In genomic region chr14:76702709-76703372, GRCm38 (mm10) we compare ENCODE assay signal across 14 mouse cellular contexts.
DNase-seq lines count a peak whose midpoint lies in the region; ATAC-seq and TF ChIP-seq lines count a peak whose summit lies in the region.
"Had no signal": no experiment of that assay in that cellular context is flagged by ENCODE, and none has a peak within 500 bp of the region (broad histone marks: within the 10 kb centered on the region; RNA-seq: fewer than 3 reads in every experiment).

No protein-coding gene starts in this region.

- WGBS in heart, embryonic 10.5 days: 40% methylated on average over 8 of the region's 8 CpGs
- 62% methylated on average over 8 of the region's 8 CpGs for WGBS in liver, postnatal 0 days (ENCODE audit: insufficient replicate concordance)
- 46% methylated on average over 8 of the region's 8 CpGs for WGBS in liver, embryonic 12.5 days (ENCODE audit: insufficient replicate concordance)
- 40% methylated on average over 8 of the region's 8 CpGs for WGBS in kidney, embryonic 15.5 days

- no peaks in the 10 kb centered on the region for H3K9me3 ChIP-seq in heart, embryonic 10.5 days
- H3K9me3 ChIP-seq in liver, postnatal 0 days (ENCODE audit: low read length): no peaks in the 10 kb centered on the region
- H3K9me3 ChIP-seq in liver, embryonic 12.5 days (replicated peaks): no peaks in the 10 kb centered on the region
- no peaks in the 10 kb centered on the region for H3K9me3 ChIP-seq in kidney, embryonic 15.5 days (replicated peaks)
- H3K9me3 ChIP-seq: forebrain, embryonic 12.5 days; neural tube, embryonic 15.5 days; stomach, embryonic 15.5 days had no signal

- peaks cover 47% of the 10 kb centered on the region for H3K4me1 ChIP-seq in heart, embryonic 10.5 days
- peaks cover 27% of the 10 kb centered on the region for H3K4me1 ChIP-seq in liver, postnatal 0 days (ENCODE audit: insufficient read depth)
- peaks cover 47% of the 10 kb centered on the region for H3K4me1 ChIP-seq in liver, embryonic 12.5 days
- peaks cover 39% of the 10 kb centered on the region for H3K4me1 ChIP-seq in kidney, embryonic 15.5 days

- H3K4me3 ChIP-seq in heart, embryonic 10.5 days: no peak overlapping the region
- H3K4me3 ChIP-seq in liver, postnatal 0 days (ENCODE audit: low read depth, low read length): no peak overlapping the region
- no peak overlapping the region for H3K4me3 ChIP-seq in liver, embryonic 12.5 days
- H3K4me3 ChIP-seq in kidney, embryonic 15.5 days (replicated peaks): no peak overlapping the region
- H3K4me3 ChIP-seq: forebrain, embryonic 12.5 days; neural tube, embryonic 15.5 days; stomach, embryonic 15.5 days had no signal

- H3K27ac ChIP-seq in heart, embryonic 10.5 days: peak overlapping the region; percentile 78
- peak overlapping the region; percentile 34; the same call in 1 of the 2 replicates for H3K27ac ChIP-seq in liver, postnatal 0 days (ENCODE audit: low read depth)
- H3K27ac ChIP-seq in liver, embryonic 12.5 days: no peak overlapping the region
- H3K27ac ChIP-seq in kidney, embryonic 15.5 days: peak overlapping the region; percentile 59
- H3K27ac ChIP-seq: forebrain, embryonic 12.5 days; neural tube, embryonic 15.5 days; stomach, embryonic 15.5 days had no signal

- no peak for DNase-seq in heart, embryonic 10.5 days (ENCODE audit: low spot score)
- no peak for DNase-seq in heart, adult 18-20 months
- no peak for DNase-seq in liver, postnatal 0 days
- DNase-seq in lung, postnatal 36 days: peak; percentile 52
- no peak for DNase-seq in testis, postnatal 14 days (ENCODE audit: low spot score)
- no peak for DNase-seq in adrenal gland, postnatal 4 days (ENCODE audit: low spot score in 2 of 2)
- DNase-seq: gastrocnemius, postnatal 25 days; layer of hippocampus, postnatal 36 days had no signal

- H3K9ac ChIP-seq in liver, postnatal 0 days (replicated peaks): no peak overlapping the region
- H3K9ac ChIP-seq in liver, embryonic 12.5 days: no peak overlapping the region
- H3K9ac ChIP-seq in kidney, embryonic 15.5 days: no peak overlapping the region
- H3K9ac ChIP-seq: forebrain, embryonic 12.5 days; neural tube, embryonic 15.5 days; stomach, embryonic 15.5 days had no signal

- ATAC-seq in liver, postnatal 0 days: no peak
- no peak for ATAC-seq in liver, embryonic 12.5 days
- 0 out of 2 replicates have a peak, but pooled peaks have one; percentile 13 for ATAC-seq in kidney, embryonic 15.5 days (replicated peaks; ENCODE audit: low FRiP score)

- peak overlapping the region; percentile 18; the same call in 1 of the 2 replicates for H3K4me2 ChIP-seq in liver, postnatal 0 days (ENCODE audit: low read depth, low read length)
- H3K4me2 ChIP-seq in liver, embryonic 12.5 days: no peak overlapping the region
- H3K4me2 ChIP-seq in kidney, embryonic 15.5 days: no peak overlapping the region
- H3K4me2 ChIP-seq: forebrain, embryonic 12.5 days; liver, embryonic 11.5 days; neural tube, embryonic 15.5 days; stomach, embryonic 15.5 days had no signal

- H3K27me3 ChIP-seq in heart, embryonic 10.5 days (ENCODE audit: insufficient read depth, poor library complexity, severe bottlenecking): no peaks in the 10 kb centered on the region
- no peaks in the 10 kb centered on the region for H3K27me3 ChIP-seq in liver, postnatal 0 days (ENCODE audit: insufficient read depth, low read length)
- H3K27me3 ChIP-seq in liver, embryonic 12.5 days (replicated peaks): no peaks in the 10 kb centered on the region
- H3K27me3 ChIP-seq in kidney, embryonic 15.5 days: no peaks in the 10 kb centered on the region
- H3K27me3 ChIP-seq: neural tube, embryonic 15.5 days; stomach, embryonic 15.5 days had no signal

- no peak for TF ChIP-seq CTCF in liver, postnatal 0 days (IDR thresholded peaks at IDR 0.05; ENCODE audit: low read depth)

- TF ChIP-seq EP300 in liver, postnatal 0 days (IDR thresholded peaks at IDR 0.05; ENCODE audit: low read depth): no peak

- no peaks in the 10 kb centered on the region for H3K36me3 ChIP-seq in heart, embryonic 10.5 days
- no peaks in the 10 kb centered on the region for H3K36me3 ChIP-seq in liver, postnatal 0 days (replicated peaks; ENCODE audit: insufficient read depth, low read length)
- no peaks in the 10 kb centered on the region for H3K36me3 ChIP-seq in liver, embryonic 12.5 days
- no peaks in the 10 kb centered on the region for H3K36me3 ChIP-seq in kidney, embryonic 15.5 days
- H3K36me3 ChIP-seq: forebrain, embryonic 12.5 days; neural tube, embryonic 15.5 days; stomach, embryonic 15.5 days had no signal
